Mouse (Mus musculus) left cerebral cortex, adult 11 months (tissue): ENCODE measurements around the gene Pla2g12b.
"Not testable (repeated sequence)": the region's sequence is repeated elsewhere in the genome, so short reads cannot be mapped to it uniquely, and the experiment has no call there.

Source experiments
- DNase-seq: peaks from one replicate; pipeline ENCODE4 v3.0.0; 2022; ENCODE audit warnings: low spot score

Pla2g12b gene

DNA sequence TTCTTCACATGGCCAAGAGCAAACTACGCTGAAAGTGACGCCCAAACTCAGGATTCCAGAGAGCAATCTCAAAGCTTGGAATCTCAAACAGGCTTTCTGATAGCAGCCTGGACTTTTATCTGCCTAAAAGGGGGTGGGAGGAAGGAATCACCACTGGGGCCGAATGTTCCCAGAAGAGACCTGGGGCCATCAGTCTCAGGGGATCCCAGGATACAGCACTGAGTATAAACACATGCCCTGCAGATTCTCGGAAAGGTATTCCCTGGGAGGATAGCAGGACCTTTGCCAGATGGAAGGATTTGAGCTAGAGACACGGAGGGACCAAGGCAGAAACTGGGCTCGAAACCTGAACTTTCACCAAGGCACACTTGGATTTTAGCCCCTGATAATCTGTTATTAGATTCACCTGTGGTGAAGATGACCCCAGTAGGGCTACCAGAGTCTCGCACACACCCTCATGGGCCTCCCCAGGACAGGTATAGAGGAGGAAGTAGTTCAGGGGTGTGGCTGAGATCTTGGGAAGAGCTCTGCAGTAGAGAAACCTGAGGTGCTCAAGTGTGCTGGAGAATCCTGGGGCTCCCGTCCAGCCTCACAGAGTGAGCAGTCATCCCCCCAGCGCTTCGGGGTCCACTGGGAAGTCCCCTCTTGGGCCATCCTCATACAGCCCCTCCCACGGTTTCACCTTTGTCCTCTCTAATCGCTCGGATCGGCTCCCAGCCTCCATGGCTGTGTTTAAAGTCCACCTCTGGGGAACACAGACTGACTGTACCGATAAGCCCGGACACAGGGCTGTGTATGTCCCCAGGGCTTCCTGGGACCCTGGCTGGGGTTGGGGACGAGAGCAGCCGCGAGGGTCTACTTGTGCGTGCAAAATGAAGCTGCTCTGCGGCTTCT lies at the start of gene Pla2g12b:
TSS of gene Pla2g12b (plus strand) at position 762 of the 894 bp plus-strand sequence.
- no peak for DNase-seq

DNA sequence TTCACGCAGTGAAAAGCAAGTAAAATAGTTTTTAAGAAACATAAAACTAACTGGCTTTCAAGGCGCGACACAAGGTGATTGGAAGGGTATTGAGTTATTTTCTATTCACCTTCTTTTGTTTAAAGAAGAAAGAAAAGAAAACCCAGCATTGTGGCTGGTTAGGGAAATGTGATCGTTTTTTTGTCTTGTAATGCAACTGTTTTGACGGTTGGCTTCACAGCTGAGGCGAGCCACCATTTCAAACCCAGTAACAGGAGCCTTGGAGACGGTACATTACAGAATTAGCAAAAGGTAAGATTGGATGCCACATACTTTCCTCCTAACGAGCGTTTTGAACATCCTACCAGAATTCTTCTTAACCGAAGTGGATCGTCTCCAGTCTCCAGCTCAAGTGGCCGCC lies 49.3 kb upstream of the Pla2g12b start:
- no peak for DNase-seq

DNA sequence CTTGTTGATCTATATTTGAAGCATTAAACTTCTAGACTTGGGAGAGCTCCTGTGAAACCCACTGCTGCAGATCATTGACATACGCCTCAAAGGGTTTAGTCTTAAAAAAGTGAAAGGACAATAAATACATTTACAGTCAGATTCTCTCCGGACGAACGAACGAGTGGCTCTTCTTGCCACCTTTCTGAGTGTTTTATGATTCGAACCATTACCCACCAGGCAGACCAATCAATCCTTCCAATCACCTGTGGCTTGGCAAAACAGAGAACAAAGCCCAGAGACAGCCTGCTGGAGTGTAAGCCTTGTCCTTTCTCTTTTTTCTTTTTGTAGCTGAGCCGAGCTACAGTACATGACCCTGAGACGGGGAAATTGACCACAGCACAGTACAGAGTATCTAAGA lies 48.4 kb upstream of the Pla2g12b start:
- DNase-seq: no peak

DNA sequence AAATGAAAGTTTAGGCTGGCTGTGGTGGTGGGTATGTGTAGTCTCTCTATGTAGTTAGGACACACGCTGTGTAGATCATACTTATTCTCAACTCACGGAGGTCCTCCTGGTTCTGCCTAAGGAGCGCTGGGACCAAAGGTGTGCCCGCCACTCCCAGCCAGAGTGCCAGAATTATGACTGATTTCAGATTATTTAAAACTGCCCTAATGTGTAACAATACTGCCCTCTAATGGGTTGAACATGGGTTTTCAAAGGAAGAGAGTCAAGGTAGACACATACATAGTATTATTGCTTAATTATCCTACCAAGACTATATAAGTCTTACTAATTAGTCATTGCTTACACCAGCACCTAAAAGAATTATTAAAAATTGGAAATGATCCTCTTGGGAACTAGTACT lies 44.7 kb upstream of the Pla2g12b start:
- DNase-seq: no peak

DNA sequence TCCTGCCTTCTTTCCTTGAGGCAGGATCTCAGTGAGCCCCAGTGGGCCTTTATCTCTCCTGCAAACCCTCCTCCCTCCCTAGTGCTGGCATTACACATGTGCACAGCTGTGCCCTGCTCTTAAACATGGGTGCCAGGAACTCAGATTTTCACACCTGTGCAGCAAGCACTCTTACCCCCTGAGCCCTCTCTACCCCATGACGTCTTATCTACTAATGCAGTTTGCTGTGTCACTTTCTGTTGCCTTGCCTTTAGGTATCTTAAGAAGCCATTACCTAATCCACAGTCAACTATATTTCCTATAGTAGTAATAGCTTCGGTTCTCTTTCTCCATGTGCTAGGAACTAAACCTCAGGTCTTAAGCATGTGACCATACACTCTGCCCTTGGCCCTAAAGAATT lies 40.3 kb upstream of the Pla2g12b start:
- DNase-seq: no peak

DNA sequence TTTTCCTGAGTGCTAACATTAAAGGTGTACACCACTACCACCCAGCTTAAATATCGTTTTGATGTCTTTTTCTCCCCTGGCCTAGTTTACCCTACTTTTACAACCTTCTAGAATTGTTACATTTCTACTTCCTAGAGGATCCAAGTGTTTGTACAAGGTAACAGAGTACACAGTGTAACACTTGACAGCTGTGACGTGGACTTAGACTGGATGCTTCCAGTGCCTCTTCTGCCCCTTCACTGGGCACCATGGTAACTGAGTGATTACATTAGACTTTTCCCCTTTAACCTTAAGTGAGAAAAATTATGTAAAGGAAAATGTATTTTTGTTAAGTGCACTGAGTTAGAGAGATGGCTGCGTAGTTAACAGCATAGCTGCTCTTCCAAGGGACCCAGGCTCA lies 38.9 kb upstream of the Pla2g12b start:
- no peak for DNase-seq

DNA sequence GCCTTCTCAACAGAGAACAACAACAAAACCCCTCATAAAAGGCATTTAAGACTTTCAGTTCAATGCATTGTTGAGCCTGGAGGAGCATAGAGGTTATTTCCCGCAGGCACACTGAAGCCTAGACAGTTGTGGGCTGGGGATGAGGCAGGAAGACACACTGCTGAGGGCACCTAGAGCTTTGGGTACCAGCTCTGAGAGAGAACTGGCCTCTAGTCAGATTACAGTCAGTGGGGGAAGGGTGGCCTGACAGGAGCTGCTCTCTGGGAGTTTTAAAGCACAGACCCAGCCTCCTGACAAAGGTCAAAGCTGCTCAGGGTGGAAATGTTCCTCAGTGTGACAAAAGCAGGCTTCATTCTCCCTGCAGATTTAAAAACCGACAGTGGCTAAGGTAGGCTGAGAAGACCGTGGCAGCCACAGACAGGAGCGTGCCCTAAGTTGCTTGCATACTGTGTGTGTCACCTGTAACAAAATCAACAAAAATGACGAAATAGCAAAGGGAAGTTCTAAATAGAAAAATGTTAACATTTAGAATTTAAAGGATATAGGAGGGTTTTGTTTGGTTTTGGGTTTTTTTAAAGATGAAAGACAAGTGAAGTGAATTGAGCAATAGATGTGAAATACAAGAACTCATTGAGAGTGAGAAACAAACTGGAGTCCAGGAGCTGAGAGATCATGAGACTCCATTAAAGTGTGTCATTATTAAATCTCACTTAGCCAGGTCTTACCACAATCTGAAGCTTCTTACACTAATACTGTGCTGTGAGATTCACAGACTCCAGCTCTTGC lies 37.5 kb upstream of the Pla2g12b start:
- no peak for DNase-seq

DNA sequence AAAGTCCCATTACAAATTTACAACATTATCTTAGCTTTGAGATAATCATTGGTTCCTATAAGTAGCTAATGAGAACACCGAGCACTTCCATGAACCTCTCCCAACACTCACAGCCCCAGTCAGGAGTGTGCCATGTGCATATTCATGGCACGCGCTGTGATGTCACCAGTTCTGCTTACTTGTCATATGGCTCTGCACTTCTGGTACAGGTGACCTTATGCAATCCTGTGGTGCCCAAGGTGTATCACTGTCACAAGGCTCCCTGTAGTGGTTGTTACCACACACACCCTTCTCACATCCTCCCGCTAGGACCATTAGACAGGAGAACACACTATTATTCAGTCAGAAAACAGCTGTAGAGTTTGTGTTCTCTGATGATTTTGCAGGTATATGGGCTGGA lies 36.7 kb upstream of the Pla2g12b start:
- no peak for DNase-seq

DNA sequence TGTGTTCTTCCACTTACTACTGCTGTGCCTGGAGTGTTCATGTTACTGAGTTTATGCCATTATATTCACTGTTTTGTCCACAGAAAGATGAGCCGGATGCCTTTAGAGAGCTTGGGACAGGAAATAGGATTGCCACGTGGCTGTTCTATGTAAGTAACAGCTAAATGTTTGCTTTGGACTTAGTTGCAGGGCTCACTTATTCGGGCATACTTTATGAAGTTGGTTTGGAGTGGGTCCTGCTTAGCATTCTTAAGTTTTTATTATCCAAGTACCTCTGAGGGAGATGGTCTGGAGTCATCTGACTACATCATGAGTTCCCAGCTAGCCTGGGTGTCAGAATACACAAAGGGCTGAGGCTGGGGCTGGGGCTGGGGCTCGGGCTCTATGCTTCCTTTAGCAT lies 36.3 kb upstream of the Pla2g12b start:
- no peak for DNase-seq

DNA sequence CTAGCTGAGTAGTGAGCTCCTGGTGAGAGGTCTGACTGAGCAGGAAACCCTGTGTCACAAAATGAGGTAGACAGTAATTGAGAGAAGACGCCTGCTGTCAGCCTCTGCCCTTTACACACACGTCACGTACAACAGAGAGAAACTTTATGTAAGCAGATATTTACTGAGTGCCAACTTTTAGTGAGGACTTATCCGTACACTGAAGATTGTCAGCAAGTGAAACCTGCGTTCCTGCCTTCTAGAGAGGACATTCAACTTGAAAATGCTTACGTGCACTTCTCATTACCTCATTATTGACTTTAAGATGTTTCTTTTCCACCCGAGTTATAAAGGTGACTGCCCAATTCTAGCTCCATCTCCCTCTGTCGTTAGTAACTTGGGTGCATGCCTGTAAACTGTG lies 34.7 kb upstream of the Pla2g12b start:
- DNase-seq: no peak

DNA sequence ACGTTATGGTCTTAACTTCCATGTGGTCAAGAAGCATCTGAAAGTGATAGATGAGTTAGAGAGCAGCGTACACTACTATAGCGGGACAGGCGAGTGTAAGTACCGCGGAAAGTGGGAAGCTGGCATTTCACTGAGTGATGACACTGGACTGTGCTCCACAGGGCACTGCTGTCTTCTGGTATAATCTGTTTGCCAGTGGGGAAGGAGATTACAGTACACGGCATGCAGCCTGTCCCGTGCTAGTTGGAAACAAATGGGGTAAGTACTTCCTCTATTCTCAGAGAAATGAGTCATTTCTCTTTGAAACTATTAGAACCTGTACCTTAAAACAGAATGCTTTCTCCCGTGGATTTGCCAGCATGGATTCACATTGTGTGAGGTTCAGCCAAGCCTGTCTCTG lies 34.0 kb upstream of the Pla2g12b start:
- DNase-seq: no peak

DNA sequence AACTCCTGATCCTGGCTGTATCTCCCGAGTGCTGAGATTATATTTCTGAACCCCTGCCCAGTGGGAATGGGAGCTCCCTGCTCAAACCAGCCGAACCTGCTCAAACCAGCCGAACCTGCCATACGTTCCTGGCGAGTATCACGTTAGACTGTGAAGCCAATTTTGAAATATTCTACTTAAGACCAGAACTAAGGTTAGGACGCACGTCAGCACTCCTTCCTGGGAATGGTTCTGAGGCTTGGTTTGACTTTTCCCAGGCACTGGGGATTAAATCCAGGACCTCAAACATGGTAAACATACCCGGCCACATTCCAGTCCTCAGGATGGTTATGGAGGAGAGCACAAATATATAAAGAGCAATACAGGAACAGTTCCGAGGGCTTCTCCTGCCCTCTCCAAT lies 25.6 kb upstream of the Pla2g12b start:
- no peak for DNase-seq

DNA sequence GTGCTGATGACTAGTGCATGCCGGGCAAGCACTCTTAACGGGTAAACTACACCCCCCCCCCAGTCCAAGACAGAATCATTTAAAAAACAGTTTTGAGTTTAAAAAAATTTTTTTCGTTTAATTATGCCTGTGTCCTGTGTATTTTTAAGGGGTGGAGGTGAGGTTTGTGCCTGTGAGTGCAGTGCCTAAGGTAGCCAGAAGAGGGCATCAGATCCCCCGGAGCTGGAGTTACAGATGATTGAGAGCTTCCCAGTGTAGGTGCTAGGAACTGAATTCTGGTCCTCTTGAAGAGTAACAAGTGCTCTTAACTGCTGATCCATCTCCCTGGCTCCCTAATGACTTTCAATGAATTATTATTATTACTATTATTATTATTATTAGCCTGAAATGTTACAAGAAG lies 24.7 kb upstream of the Pla2g12b start:
- DNase-seq: no peak

DNA sequence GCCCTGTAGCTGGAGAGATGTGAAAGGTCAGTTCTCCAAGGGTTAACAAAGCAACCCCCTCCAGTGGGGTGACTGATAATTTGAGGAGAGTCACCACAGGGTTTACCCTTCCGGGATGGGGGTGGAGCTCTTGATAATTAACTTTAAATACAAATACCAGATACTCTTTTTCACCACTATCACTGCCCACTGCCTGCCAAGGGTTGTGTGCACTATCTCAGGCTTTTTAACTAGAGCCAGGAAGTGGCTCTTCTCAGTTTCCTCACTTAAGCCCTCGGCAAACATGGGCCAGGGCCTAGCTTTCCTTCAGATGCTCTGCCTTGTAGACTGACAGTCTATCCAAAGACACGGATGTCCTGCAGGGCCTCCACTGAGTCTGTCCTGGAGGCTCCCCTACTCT lies 23.5 kb upstream of the Pla2g12b start:
- no peak for DNase-seq

DNA sequence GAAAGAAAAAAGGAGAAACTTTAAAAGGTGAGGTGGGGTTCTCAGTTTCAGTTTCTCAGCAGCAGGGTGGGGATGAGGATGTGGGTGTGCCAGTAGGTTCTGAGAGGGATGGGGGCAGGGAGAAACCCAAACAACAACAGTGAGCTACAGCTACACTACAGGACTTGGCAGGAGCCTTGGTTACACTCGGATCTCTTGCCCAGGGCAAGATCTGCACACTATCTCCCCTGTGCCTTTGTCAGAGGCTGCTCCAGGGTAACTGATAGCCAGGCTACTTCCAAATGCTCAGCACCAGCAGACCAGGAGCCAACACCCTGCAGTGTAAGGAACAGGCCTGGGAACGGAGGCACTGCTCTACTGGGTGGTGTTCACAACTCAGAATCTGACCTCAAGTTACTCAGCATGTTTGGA lies 23.0 kb upstream of the Pla2g12b start:
- DNase-seq: no peak

DNA sequence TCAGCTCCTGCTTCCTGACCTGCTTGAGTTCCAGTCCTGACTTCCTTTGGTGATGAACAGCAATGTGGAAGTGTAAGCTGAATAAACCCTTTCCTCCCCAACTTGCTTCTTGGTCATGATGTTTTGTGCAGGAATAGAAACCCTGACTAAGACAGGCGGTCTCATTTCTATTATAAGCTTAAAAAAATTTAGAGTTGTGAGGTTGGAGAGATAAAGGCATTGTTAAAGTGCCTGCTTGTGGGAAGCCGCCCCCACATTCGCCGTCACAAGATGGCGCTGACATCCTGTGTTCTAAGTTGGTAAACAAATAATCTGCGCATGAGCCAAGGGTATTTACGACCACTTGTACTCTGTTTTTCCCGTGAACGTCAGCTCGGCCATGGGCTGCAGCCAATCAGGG lies 21.9 kb upstream of the Pla2g12b start:
- DNase-seq: not testable (repeated sequence)

DNA sequence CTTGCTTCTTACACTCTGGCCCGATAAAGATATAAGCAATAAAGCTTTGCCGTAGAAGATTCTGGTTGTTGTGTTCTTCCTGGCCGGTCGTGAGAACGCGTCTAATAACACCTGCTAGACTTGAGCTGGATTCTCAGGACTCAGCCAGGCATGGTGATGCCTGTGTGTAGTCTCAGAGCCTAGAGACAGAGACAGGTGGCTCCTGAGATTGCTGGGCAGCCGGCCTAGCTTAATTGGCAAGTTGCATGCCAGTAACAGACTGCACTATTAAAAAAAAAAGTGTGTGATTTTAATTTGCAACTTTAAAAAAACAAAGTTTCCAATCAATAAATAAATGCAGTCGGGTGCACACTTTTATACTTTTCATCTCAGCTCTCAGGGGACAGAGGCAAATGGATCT lies 16.5 kb upstream of the Pla2g12b start:
- no peak for DNase-seq

DNA sequence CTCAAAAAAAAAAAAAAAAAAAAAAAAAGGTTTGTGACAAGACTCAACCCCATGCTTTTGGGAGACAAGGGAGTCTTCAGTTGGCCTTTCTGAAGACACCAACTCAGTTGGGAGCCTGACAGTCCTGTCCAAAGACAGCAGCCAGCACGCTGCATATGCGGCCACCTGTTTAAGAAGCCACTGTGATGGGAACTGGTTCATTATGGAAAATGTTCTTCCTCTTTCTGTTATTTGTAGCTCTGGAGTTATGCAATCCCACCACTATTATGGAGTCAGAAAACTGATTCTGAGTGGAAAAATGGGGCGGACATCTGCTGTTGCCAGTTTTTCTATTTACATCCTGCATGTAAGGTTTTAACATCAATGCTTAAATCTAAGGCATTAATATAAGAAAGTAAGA lies 13.8 kb upstream of the Pla2g12b start:
- no peak for DNase-seq

DNA sequence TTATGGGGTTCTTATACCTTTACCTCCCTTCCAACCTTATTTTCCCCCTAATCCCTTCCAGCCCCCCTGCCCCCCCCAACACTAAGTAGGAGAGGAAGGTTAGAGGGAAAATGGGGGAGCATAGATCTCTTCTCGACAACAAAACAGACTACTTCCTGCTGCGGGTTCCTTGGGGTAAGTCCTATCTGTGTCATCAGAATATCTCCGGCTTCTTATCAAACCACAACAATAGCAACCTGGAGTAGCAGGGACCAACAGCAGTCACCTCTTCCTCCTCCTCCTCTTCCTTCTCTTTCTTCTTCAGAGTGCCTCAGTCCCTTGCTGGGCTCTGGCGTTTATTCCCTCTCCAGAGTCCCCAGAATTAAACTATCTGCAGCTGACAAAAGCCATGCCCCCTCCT lies 11.6 kb upstream of the Pla2g12b start:
- no peak for DNase-seq

DNA sequence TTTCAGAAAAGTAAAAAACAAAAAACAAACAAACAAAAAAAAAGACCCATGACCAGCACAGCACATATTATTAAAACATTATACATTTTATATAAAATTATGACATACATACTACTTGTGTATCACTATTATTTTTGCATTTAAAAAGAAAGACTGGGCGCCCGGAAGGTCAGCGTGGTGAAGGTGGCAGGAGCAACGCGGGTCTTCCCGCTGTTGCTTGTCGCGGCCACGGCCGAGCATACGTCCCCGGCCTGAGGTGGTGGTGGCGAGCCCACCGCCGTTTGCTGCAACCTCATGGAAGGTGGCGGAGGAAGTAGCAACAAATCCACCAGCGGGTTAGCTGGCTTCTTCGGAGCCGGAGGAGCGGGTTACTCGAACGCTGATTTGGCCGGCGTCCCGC lies 8.0 kb upstream of the Pla2g12b start, which contains the start of gene Gm10273:
TSS of gene Gm10273 (plus strand) at position 172 of the 400 bp plus-strand sequence.
- not testable (repeated sequence) for DNase-seq

DNA sequence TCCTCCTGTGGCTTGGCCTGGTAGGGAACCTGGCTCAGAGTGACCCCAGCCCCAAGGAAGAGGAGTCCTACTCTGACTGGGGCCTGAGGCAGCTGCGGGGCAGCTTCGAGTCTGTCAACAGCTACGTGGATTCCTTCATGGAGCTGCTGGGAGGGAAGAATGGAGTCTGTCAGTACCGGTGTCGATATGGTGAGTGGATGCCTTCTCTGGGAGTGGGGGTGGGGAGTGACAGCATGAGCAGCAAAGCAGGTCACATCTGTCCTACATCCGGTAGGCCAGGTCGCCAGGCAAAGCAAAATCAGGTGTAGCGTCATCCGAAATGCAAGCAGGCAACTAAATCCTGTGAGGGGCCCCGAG lies 311 bp downstream of the Pla2g12b start:
- no peak for DNase-seq

DNA sequence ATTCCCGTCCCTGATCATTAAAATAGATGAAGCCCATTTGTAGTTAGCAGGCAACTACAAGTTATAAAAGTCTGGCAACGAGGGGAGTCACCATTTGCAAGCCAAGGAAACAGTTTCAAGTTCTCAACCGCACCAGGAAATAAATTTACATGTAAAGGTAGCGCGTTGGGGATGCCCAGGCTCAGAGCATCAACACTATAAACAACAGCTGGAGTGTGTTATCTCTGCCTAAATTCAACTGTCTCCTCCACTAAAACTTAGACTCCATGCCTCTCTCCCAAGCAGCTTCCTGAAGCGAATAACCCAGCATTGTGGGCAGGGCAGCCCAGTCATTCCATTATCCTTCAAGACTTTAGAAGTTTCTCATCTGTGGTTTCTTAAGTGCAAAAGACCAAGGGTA lies 5.0 kb downstream of the Pla2g12b start:
- DNase-seq: no peak

DNA sequence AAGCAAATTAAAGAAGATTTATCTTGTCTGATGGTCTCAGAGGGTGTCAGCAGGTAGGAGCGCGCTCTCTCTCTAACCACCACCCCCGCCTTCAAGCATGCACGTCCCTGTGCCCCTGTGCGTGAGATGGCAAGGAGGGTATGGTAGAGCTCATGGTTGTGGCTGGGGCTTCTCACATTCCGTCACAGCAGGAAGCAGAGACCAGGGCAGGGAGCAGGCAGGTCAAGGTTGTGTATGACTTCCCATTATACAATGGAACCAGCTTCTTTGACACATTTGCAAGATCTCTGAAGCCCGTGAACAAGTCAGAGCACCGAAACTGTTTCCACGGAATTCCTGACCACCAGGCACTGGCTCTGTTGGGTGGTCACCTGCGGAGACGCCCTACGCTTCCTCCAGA lies 6.8 kb downstream of the Pla2g12b start:
- DNase-seq: no peak
